Mouse (Mus musculus) urinary bladder, postnatal 10 days (tissue): ENCODE results near the gene Olfr434.
A peak's percentile ranks its signal among the peaks of the same experiment; 100 is the strongest.
"Not testable (repeated sequence)": the region's sequence is repeated elsewhere in the genome, so short reads cannot be mapped to it uniquely, and the experiment has no call there.

ENCODE experiments used
- DNase-seq: peaks from one replicate; pipeline ENCODE4 v3.0.0; 2022; ENCODE audit warnings: low spot score

Gene Olfr434

GRCm38 (mm10) chr6:43212873-43213272 is at the start of gene Olfr434:
Gene Olfr434, plus strand, starts transcription at chr6:43213021.
- DNase-seq = not testable (repeated sequence)

- DNase-seq = no peak
Observed at GRCm38 (mm10) chr6:43167246-43167645, 45.6 kb upstream of the Olfr434 start.

GRCm38 (mm10) chr6:43171840-43172239 is 41.0 kb upstream of the Olfr434 start, which contains the start of gene Olfr13:
Gene Olfr13, plus strand, starts transcription at chr6:43172140.
- no peak for DNase-seq

- no peak for DNase-seq
Observed at GRCm38 (mm10) chr6:43178129-43178528, 34.7 kb upstream of the Olfr434 start.

- DNase-seq = no peak
Observed at GRCm38 (mm10) chr6:43178584-43179501, 34.0 kb upstream of the Olfr434 start.

- DNase-seq = no peak
Observed at GRCm38 (mm10) chr6:43190986-43191385, 21.8 kb upstream of the Olfr434 start.

GRCm38 (mm10) chr6:43196781-43197180 is 16.0 kb upstream of the Olfr434 start, which contains the start of gene Olfr435:
Gene Olfr435, plus strand, starts transcription at chr6:43197146.
- DNase-seq = no peak

- DNase-seq = no peak
Observed at GRCm38 (mm10) chr6:43198094-43198493, 14.7 kb upstream of the Olfr434 start.

- no peak for DNase-seq
Observed at GRCm38 (mm10) chr6:43202786-43203185, 10.0 kb upstream of the Olfr434 start.

- no peak for DNase-seq
Observed at GRCm38 (mm10) chr6:43205355-43205754, 7.5 kb upstream of the Olfr434 start.

GRCm38 (mm10) chr6:43231255-43231654 is 18.4 kb downstream of the Olfr434 start, which contains the start of gene Olfr47:
Gene Olfr47, plus strand, starts transcription at chr6:43231529.
- DNase-seq = not testable (repeated sequence)

- no peak for DNase-seq
Observed at GRCm38 (mm10) chr6:43242061-43242460, 29.2 kb downstream of the Olfr434 start.

GRCm38 (mm10) chr6:43247396-43247795 is 34.6 kb downstream of the Olfr434 start:
- DNase-seq = no peak

GRCm38 (mm10) chr6:43252994-43253393 is 40.2 kb downstream of the Olfr434 start:
- no peak for DNase-seq

GRCm38 (mm10) chr6:43254193-43254926 is 41.5 kb downstream of the Olfr434 start:
- no peak for DNase-seq

- no peak for DNase-seq
Observed at GRCm38 (mm10) chr6:43260756-43261155, 47.9 kb downstream of the Olfr434 start.

- DNase-seq = peak; percentile 19
Observed at GRCm38 (mm10) chr6:43265363-43266041, 52.7 kb downstream of the Olfr434 start, which contains the start of gene Arhgef5. Gene Arhgef5, plus strand, starts transcription at chr6:43265582.

- DNase-seq = no peak
Observed at GRCm38 (mm10) chr6:43266356-43266755, 53.5 kb downstream of the Olfr434 start.
